Mouse (Mus musculus): ENCODE measurements around the gene Uaca.

- TF ChIP-seq CTCF (IDR thresholded peaks at IDR 0.05): no peak
- TF ChIP-seq EP300 (IDR thresholded peaks at IDR 0.05; ENCODE audit: insufficient read depth, low read depth, low read length): peak; percentile 96
- peak; percentile 87 for TF ChIP-seq POLR2A (IDR thresholded peaks at IDR 0.05; ENCODE audit: insufficient read depth, low read depth, low read length)
Measured at GRCm38 (mm10) chr9:60865866-60866265, 71.5 kb downstream of the Uaca start.

All from heart, adult 2 months (tissue).